Mouse (Mus musculus) left cerebral cortex, postnatal 4 days (tissue): ENCODE results near the gene Vat1l. TPM values are rescaled to one million over a fixed set of nuclear protein-coding genes. Genes with fewer than 3 reads are reported as not detected.

ENCODE experiments used
- DNase-seq: peaks from one replicate; pipeline ENCODE4 v3.0.0-alpha.2; 2022
- intact Hi-C: fragments of 180-260 bp; cut with DNase I; formaldehyde crosslinking; loops from one replicate; pipeline ENCODE4 v1.15.1; 2025
- total RNA-seq, 2 experiments: library from RNA; stranded (reverse); gene quantifications; 2 replicates each; pipeline ENCODE4 v1.2.3; 2021

Vat1l gene
- total RNA-seq, 2 experiments from 2014 or later, result 54.7 to 71.8 TPM

- intact Hi-C loops, result no loop called here
- peak; percentile 77 for DNase-seq
These were observed 89.7 kb downstream of the Vat1l start for GRCm38 (mm10) chr8:114294889-114295748.

DNA sequence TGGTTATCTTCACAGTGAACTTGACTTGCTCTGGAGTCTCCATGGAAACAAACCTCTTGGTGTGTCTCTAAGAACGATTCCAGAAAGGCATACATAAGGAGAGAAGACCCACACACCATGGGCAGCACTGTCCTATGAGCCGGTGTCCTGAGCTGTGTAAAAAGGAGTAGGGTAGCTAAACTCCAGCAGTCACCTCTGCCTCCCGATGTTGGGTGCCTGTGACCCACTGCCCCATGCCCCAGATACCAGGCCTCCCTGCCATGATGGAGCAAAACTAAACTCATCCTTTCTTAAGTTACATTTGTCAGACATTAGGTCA is 90.3 kb downstream of the Vat1l start:
- intact Hi-C loops, result no loop called here

GRCm38 (mm10) chr8:114298253-114298652 is 92.8 kb downstream of the Vat1l start:
- intact Hi-C loops, result no loop called here
- DNase-seq, result no peak

More for the DNA sequence above, 90.3 kb downstream of the Vat1l start:
- no peak for DNase-seq

- DNase-seq, result no peak
- intact Hi-C loops, result no loop called here
These were observed 94.7 kb downstream of the Vat1l start for GRCm38 (mm10) chr8:114300072-114300471.

GRCm38 (mm10) chr8:114306296-114306695 is 100.9 kb downstream of the Vat1l start:
- DNase-seq, result peak; percentile 80

GRCm38 (mm10) chr8:114314669-114315325 is 109.4 kb downstream of the Vat1l start:
- no peak for DNase-seq
- intact Hi-C loops, result no loop called here

More at GRCm38 (mm10) chr8:114306296-114306695, 100.9 kb downstream of the Vat1l start:
- intact Hi-C loops, result no loop called here

DNA sequence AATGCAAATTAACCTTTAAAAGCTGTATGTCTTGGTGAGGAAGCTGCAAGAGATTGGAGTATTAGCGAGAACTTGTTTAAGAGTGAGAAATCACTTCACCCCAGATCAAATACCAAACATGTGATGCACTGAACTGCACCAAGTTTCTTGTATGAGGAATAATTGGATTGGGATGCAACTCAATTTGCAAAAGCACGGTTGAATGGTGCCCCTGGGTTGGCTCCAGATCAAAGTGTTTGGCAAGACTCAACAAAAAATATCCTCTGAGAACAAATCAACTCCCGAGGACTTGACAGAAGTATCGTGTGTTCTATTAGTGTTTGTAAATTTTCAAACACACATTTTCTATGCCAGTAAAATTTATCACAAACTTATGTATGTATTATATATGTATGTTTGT is 112.7 kb downstream of the Vat1l start:
- intact Hi-C loops, result no loop called here
- peak; percentile 60 for DNase-seq

DNA sequence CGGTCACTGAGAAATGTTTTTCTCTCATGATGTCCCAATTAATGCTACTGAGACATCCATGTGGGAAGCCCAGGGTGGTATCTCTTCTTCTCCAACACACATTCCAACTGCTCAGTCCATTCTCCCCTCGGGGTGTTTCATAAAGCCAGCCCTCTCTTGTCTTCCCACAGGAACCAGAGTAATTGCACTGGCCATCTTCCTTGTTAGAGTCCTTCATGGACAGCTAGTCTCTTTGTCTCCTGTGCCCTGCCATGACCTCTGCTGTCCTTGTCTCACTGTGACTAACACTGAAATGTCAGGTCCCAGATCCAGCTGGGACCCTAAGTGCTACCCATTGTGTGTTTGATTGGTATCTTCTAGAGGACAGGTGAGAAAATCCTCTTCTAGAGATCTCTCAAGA is 116.7 kb downstream of the Vat1l start:
- DNase-seq, result no peak
- intact Hi-C loops, result no loop called here

- DNase-seq, result no peak
- intact Hi-C loops, result no loop called here
These were observed 126.5 kb downstream of the Vat1l start for GRCm38 (mm10) chr8:114331928-114332327.

DNA sequence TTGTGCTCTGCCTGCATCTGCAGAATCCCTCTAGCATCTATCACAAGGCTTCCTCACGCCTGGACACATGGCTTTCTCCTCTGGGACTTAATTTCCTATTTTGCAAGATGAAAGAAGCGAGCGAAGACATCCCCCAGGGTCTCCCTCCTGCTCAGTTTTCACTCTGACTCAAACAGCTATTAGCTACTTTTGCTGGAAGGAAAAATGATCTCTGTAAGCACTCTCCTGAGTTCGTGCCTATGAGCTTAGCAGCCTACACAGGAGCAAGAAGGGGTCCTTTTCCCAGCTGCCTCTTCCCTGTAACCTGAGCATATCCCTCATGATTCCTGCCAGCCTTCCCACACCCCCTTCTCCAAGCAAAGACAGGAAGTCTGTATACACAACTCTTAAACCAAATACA is 127.5 kb downstream of the Vat1l start:
- no peak for DNase-seq
- intact Hi-C loops, result no loop called here

DNA sequence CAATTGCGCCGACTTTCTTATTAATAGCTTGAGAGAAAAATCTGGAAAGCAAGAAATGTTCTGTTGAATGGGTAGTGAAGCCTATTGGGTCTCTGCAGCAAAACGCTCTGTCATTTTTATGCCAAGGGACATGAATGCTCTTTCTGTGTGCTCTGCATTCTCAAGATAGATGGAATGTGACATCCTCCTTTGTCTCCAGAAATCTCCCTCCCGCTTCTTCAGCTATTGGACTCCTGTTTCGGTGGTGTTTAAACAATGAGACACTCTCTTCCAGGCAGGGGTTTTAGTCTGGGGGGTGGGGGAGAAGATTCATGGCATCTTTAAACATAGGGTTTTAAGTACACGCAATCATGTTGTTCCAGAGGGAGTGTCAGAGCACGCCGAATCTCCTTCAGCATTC is 130.3 kb downstream of the Vat1l start:
- intact Hi-C loops, result no loop called here
- DNase-seq, result no peak

GRCm38 (mm10) chr8:114342276-114342675 is 136.9 kb downstream of the Vat1l start:
- intact Hi-C loops, result no loop called here
- peak; percentile 10 for DNase-seq

- DNase-seq, result no peak
- intact Hi-C loops, result no loop called here
These were observed 139.4 kb downstream of the Vat1l start for GRCm38 (mm10) chr8:114344789-114345188.

- intact Hi-C loops, result no loop called here
- no peak for DNase-seq
These were observed 140.6 kb downstream of the Vat1l start for GRCm38 (mm10) chr8:114346045-114346444.

GRCm38 (mm10) chr8:114351643-114352427 is 146.4 kb downstream of the Vat1l start:
- DNase-seq, result no peak
- intact Hi-C loops, result no loop called here

DNA sequence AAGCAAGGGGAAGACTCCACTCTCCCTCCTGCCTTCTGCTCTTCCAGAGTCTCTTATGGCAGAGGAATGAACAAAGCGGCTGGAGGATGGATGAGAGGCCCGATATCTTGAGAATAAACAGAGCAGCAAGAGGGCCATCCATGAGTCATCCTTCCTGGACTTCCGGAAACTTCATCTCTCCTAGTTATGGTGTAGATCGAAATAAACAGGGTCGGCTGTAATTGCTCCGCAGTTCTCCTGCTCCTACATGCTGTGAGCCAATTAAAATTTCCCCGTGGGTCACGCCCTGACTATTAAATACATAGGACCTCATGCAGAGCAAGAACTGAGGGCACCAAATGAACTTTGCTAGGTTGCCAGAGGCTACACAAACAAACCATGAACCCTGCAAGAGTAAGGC is 155.1 kb downstream of the Vat1l start:
- intact Hi-C loops, result loop anchor here (10.0 kb wide), 1 partner anchor 156 kb away; the partner anchor contains the start of gene Vat1l
- peak; percentile 5 for DNase-seq

- DNase-seq, result peak; percentile 11
- intact Hi-C loops, result loop anchor here (10.0 kb wide), 1 partner anchor 158 kb away; the partner anchor contains the start of gene Vat1l
These were observed 157.8 kb downstream of the Vat1l start for GRCm38 (mm10) chr8:114363167-114363566.

DNA sequence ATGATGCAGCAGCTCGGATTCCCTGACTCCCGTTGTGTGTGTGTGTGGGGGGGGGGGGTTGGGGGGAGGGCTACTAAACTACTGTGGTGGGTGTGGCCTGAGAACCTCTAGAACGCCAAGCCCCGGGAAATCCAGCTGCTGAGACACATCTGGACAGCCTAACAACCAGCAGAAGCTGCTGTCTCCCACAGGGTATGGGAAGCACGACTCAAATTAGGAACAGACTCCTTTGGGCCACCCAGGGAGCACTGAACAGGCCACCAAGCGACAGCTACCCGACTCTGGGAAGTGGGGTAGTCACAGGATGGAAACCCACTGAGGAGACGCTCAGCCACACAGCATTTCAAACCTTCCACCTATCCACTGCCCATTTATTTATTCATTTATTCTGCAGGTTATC is 158.2 kb downstream of the Vat1l start:
- DNase-seq, result no peak
- intact Hi-C loops, result loop anchor here (10.0 kb wide), 1 partner anchor 159 kb away; the partner anchor contains the start of gene Vat1l

DNA sequence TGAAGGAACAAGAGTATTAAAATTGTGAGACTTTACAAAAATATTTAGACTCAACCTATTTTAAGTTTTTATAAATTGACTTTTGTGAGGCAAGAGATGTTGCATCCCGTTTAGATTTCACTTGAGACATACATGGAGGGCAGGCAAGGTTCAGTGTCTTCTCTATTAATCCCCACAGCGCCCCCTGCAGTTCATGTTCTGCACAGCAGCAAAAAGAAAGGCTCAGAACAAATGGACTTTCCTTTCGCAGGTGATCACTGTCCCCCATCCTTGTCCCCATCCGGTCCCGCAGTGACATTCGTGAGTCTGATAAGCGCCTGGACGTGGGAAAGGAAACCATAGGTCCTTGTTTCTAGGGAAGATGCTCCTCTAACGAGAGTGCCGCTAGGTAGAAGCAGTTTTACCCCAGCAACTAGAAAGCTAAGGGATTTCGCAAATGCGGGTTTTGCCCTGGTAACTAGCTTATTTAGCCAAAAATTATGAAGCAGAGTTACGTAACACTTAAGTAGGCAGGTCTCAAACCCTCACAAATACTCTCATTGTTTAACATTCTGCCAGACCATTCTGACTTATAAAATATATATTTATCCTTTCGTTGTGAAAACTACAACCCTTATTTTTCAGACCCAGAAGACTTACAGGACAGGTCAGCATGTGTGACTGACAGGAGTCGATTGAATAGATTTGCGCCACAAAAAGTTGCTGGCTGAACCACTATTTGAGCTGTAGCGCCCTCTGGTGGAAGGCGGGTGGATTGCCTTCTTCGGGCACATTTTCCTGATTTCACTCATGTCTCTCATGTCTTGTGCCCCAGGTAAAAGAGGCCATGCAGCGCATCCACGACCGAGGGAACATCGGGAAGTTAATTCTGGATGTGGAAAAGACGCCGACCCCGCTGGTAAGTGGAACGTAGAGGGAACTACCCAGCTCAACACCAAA is 163.9 kb downstream of the Vat1l start:
- DNase-seq, result peak; percentile 87
- intact Hi-C loops, result loop anchor here (1.0 to 10.0 kb wide), 3 partner anchors 165 to 705 kb away; partner anchors contain the start of gene Vat1l

DNA sequence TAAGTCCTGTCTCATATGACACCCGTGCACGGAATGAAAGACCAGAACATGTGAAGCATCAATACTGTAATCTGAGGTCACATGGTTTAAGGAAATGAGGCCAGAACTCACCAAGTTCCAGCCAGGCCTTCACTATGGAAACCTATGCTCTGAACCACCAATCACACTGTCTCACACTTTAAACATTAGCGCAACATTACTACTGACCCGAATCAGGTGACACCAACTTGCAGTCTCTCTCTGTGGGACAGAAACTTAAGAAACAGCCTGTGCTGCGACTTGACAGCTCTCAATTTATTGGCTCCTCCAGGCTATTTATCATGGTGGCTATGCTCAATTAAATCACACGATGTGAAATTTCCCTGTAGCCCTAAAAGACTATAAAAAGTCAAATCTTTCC is 169.0 kb downstream of the Vat1l start:
- intact Hi-C loops, result loop anchor here (5.0 kb wide), 1 partner anchor 63 kb away; the partner anchor contains the start of gene Wwox
- no peak for DNase-seq
